Mouse (Mus musculus): Measurements from ENCODE around the gene Zc3h10.
"Not testable (repeated sequence)": the region's sequence is repeated elsewhere in the genome, so short reads cannot be mapped to it uniquely, and the experiment has no call there.

Gene Zc3h10

DNA sequence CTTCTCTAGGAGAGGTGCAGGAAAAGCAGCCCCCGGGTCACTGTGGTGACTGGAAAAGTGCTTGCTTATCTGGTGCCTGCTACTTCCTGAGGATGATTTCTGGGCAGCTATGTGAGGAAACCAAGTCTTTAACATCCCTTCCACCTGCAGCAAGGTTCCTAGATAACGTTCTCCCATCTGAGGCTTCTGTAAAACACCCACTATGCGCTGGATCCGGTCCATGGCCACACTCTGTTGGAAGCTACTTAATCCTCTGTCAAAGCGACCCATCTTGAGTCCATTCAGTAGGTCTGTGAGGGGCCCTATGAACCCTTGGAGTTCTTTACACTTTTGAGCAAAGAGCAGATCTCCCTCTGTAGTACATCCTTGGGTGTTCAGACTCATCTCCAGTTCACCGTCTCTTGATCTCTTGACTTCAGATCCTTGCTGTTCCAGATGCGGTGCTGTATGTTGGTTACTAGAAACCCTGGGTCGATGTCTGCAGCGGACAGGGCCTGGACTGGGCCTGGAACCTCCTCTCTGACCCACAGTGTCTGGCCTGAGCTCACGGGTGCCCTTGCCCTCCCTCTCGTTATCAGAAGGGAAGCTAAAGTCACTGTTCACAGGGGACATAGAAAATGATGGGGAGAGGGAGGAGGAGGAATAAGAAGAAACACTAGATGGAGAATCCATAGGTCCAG is 2.7 kb upstream of the Zc3h10 start:
- not testable (repeated sequence) for DNase-seq

DNA sequence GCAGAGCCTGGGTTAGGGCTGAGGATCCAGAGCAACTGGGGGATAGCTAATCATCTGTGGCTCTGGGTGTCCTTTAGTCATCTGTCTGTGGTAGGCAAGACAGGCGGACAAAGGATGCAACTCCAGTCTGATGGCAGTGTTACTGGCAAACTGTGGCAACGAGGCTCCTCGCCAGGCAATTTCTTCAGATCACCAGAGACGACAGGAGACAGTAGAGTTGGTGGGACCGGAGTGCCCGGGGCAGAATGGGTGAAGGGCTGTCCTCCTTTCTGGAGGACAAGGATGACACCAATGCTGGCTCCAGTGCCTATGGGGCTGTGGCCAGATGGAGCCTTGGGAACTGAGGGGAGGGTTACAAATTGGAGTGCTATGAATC is 2.1 kb upstream of the Zc3h10 start:
- DNase-seq, result peak; percentile 42

DNA sequence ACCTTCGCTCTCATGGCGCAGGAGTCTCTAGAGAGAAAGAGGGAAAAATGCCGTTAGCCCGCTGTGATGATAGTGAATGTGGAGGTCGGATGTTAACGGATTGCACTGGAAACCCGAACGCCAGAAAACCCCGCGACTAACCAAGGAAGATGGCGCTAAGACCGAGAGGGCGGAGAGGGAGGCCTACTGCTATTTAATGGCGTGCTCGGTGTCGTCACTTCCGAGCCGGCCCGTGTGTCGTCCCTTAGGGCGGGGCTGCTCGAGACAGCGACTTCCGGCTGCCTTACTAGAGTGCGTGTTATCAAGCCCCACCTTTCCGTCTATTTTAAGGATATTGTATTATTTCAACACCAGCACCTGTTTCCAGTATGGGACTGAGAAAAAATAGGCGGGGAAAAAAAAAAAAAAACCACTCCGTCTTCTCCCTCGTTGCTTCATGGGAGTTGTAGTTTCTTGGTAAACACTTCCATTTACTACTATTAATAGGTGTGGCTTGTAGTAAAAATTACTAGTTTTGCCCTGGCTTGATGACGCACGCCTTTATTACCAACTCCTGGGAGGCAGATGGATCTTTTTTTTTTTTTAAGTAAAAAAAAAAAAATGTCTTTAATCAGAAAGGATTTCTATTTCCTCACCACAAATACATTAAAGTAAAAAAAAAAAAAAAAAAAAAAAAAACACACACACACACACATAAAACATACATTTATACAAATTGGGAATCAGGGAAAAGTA is 1.5 kb upstream of the Zc3h10 start, which contains the start of gene Rpl41:
TSS of gene Rpl41 (minus strand) at position 359 of the 735 bp plus-strand sequence.
- DNase-seq, result peak; percentile 96

DNA sequence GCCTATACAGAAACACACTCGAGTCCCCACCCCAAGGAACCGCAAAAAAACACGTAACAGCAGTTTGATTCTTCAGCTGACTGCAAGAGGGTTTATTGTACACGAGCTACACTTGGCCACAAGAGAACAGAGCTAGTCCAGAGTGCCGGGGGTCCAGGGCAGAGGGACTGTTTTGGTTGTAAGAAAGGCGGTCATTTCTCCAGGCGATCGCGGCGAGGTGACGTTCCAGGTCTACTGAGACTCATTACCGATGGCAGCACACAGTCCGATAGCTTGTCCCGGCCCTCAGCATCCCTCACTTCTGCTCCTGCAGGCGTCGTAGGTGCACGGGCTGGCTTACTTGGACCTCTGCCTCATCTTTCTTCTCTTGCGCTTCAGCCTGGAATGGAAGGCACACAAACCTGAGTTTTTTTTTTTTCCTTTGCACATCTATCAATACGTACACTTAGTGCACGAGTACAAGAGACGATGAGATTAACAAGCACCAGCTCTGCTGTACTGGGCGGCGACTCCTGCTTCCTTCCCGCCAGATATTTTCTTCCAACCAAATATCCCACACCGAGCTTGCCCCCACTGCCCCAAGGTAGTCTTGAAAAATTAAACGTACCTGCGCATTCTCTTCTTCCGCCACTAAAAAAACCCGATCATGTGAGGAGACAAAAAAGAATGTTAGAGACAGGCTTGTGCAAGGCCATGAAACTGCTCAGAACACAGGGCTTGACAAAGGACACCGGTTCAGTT is 647 bp upstream of the Zc3h10 start:
- DNase-seq, result not testable (repeated sequence)

DNA sequence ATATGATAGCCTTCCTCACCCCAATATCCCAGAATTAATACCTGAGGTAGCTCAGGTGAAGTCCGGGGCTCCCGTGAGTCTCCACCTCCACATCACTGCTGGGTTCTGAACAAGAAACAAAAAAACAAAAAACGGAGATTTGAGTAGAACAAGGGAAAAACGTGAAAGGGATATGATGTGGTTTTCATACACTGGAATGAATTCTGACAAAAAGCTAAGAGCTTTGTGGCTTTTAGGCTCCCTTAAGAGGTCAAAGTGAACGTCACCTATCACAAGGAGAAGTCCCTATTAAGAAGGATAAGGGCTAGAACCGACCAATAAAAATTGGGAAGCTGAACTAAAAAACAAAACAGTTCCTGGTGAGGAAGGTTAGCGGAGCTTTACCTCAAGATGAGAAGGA is 787 bp downstream of the Zc3h10 start:
- DNase-seq, result no peak

DNA sequence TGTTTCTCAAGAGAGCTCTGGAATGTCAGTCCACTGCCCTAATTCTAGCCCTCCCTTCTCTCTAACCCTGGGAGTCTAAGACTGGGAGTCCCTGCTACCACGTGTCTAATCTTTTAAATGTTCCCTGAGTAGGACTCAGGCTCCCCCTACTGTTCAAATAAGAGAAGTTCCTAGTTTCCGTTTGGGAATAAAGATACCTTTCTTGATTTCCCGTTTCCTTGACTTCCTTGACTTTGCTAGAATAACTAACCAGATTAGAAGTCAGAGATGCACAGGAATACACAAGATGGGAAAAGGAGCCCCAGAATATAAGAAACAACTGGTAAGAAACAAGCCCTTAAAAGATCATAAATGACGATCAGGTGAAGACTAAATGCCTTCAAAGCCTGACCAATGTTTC is 1.2 kb downstream of the Zc3h10 start:
- DNase-seq, result peak; percentile 69

DNA sequence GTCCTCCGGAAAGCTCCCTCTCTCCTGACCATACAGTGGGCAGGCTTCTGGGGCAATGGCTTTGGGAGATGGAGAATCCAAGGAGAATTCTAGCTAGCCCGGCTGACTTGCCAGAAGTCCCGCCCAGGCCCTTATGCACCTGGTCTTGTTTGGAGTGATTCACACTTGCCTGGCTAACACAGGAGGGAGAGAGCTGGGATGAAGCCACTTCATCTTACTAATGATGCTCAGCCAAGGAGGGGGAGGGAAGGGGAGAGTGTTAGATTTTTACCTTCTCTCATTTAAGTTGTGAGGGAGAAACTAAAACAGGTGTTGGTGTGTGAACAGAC is 2.0 kb downstream of the Zc3h10 start:
- DNase-seq, result no peak

DNA sequence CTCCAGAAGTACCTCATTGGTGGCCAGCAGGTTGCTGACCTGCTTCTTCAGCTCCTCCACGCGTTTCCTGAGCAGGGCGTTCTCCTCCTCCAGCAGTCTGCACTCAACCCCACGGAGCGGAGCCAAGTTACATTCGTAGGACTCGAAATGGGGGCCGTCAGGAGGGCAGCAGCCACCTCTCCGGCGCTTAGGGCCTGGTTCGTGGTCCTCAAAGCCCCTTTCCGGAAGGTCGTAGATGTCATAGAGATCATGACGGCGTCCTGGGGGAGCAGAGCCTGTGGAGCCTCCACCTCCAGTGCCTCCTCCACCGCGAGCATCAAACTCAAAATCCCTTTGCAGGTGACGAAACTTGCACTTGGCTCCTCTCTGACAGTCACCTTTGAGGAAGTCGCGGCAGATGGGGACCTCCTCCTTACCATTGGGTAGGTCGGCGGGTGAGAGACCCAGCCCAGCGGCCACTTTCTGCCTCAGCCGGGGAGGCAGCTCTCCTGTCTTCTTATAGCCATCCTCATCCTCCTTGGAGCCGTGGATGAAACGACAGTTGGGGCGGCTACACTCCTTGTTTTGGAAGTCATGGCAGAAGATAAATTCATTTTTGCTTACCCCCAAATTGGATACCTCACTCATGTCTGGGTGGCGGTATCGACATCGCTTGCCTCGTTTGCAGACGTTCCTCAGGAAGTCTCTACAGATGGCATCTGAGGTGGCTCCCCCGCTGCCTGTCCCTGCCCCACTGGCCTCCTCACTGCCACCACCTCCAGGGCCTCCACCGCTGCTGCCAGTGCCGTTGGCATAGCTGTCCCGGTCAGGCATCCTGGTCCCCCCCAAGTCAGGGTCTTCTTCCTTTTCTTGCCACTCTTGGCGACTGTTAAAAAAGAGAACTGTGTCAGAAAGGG is 2.7 kb downstream of the Zc3h10 start:
- peak; percentile 22 for DNase-seq

DNA sequence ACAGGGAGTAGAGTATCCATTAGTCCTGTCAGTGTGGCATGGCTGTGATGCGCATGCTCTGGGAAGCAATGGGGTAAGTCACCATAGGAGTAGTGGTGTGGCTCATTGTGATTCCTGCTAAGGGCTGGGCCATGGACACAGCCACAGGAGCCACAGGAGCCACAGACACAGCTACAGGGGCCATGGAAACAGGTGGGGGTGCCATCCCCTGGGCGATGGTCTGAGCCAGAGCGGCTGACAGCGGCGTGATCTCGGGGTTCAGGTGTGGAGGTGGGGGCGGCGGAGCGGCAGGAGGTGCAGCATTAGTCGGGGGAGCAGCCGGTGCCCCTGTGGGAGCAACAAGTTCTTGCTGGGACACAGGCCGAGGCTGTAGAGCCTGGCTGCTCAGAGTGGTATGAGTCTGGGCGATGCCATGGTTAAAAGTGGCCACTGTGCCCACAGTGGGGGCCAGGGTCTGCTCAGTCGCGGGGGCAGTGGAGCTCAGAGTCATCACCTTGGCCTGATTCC is 3.4 kb downstream of the Zc3h10 start:
- DNase-seq, result no peak

DNA sequence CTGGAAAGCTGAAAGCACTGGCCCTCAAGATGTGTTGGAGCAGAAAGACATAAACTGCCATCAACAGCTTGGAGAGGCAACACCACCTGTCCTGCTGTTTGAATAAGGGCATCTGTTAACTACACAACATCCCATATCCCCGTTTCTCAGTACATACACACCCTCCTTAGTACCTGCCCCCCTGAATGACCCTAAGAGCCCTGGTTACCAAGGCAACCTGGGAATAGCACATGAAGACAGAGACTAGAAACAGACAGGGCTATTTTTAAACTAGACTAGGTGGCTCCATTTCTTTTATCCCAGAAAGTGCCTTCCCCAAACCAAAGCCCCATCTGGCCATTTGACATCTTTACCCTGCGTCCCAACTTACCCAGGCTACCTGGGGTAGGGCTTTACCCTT is 4.5 kb downstream of the Zc3h10 start:
- no peak for DNase-seq

DNA sequence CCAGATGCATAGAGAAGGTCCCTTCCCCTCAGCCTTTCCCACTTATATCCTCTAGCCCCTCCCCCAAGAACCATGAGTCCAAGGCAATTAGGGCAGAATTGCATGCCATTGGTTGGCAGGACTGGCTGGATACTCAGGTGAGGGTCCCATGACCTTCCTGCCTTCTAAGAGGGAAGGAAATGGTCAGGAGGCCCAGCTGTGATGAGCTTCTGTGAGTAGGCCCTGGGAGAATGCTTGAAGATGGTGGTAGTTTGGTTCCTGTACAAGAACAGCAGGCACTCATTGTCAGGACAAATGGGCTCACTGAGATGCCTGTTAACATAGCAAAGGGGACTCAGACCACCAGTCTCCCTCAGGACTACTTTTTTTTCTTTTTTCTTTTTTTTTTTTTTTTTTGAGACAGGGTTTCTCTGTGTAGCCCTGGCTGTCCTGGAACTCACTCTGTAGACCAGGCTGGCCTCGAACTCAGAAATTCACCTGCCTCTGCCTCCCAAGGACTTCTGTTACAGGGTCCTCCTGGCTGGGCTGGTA is 9.2 kb downstream of the Zc3h10 start:
- DNase-seq, result no peak

DNA sequence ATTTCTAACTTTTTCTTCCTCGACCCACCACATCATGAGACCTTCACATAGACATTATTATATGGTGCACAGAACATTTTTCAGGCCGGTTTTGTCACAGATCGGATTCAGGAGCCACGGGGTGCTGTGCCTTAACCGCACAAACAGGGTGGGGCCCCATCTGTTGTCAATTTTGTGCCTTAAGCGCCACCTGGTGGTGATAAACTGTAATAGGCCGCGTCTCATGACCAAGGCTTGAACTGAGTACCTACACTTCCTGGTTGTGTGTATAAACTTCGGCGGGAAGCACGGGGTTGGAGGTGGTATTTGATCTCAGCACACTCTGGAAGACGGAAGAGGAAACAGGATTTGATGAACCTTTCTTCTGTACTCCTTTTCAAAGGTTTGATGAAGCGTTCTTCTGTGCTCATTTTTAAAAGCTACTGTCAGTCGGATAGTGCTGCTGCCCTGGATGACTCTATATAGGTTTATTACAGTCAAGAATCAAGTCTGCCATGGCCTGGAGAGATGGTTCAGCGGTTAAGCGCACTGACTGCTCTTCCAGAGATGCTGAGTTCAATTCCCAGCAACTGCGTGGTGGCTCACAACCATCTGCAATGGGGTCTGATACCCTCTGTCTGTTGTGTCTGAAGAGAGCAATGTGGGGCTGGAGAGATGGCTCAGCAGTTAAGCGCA is 11.2 kb downstream of the Zc3h10 start:
- peak; percentile 95 for DNase-seq

DNA sequence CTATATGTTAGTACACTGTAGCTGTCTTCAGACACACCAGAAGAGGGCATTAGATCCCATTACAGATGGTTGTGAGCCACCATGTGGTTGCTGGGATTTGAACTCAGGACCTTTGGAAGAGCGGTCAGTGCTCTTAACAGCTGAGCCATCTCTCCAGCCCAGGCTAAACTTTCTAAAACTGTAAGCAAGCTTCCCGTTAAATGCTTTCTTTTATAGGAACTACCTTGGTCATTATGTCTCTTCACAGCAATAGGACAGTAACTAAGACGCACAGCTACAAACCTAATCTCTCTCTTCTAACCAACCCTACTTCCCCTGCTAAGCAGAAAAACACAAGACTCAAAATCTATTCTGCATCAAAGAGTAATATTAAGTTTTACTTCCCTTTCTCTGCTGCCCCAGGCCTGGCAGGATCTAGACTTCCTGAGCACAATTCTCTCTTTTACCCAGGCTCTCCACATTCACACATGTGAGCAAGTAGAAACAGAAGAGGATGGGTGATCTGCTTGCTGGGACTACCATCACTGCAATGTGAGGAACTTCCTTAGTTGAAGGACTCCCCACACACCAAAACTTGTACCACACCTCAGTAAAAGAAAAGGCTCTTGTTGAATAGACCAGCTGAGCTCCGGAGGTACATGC is 11.8 kb downstream of the Zc3h10 start:
- DNase-seq, result no peak

DNA sequence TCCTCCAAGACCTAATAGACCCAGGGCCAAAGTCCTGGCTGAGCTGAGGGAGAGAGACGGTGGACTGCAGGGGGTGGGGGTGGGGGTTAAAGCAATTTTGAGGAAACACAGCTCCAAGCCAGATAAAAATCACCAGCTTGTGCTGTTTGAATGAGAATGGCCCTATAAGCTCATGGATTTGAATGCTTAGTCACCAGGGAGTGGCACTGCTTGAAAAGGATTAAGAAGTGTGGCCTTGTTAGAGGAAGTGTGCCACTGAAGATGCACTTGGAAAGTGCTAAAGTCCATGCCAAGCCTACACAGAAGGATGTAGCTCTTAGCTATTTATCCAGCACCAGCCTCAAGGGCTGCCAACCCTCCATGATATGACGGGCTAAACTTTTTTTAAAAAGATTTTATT is 12.4 kb downstream of the Zc3h10 start:
- no peak for DNase-seq

DNA sequence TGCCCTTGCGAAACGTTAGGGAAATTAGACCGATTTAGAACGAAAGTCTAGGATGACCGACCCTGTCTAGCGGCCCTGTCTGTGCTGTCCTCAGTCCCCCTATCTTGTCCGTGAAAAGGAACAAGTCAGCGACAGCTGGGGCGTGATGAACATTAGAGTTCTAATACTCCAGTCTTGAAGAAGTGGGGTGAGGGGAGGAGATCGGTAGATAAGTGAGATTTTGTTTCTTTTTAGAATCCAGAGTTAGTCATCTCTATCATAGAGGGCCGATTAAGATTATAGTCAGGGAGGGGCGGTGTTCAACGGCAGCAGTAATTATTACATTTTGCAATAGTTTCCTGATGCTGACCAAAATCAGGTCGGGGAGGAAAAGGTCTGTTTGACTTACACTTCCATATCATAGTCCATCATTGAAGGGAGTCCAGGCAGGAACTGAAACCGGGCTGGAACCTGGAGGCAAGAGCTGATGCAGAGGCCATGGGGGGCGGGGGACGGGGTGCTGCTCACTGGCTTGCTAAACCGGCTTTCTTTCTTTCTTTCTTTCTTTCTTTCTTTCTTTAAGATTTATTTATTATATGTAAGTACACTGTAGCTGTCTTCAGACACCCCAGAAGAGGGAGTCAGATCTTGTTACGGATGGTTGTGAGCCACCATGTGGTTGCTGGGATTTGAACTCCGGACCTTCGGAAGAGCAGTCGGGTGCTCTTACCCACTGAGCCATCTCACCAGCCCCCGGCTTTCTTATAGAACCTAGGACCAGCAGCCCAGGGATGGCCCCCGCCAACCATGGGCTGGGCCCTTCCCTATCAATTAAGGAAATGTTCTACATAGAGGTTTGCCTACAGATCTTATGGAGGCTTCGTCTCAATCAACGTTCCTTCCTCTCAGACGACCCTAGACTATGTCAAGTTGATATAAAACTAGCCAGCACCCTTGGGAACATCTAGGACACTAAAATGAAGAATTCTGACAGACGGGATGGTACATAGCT is 20.9 kb downstream of the Zc3h10 start:
- DNase-seq, result no peak

DNA sequence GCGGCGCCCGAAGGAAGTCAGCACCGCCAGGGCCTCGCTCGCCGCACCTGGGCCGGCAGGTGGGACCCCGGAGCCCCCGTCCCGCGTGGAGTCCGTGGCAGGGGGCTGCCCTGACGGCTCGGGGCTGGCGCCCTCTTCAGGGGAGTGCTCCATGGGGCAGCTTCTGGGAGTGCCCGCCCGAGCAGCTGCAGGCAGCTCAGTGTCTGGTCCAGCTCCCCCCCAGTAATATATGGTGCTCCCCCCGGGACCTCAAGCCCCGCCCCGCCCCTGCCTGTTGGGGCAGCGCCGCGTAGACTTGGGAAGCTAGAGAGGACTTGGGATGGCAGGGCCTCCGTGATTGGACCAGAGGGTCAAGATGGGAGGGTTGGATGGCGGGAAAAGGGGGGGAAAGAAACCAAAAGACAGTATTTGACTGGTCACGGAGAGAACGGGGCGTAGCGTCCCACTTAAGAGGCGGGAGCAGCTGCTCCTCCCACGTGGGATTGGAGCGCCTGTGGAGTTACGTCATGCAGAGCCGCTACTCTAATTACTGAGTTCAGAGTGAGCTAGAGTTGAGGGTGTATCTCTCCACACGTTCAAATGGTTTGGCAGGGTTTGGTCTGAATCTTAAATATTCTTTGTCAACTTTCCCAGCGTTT is 21.8 kb downstream of the Zc3h10 start, which contains the start of gene Esyt1:
TSS of gene Esyt1 (minus strand) at position 201 of the 638 bp plus-strand sequence.
- peak; percentile 98 for DNase-seq

DNA sequence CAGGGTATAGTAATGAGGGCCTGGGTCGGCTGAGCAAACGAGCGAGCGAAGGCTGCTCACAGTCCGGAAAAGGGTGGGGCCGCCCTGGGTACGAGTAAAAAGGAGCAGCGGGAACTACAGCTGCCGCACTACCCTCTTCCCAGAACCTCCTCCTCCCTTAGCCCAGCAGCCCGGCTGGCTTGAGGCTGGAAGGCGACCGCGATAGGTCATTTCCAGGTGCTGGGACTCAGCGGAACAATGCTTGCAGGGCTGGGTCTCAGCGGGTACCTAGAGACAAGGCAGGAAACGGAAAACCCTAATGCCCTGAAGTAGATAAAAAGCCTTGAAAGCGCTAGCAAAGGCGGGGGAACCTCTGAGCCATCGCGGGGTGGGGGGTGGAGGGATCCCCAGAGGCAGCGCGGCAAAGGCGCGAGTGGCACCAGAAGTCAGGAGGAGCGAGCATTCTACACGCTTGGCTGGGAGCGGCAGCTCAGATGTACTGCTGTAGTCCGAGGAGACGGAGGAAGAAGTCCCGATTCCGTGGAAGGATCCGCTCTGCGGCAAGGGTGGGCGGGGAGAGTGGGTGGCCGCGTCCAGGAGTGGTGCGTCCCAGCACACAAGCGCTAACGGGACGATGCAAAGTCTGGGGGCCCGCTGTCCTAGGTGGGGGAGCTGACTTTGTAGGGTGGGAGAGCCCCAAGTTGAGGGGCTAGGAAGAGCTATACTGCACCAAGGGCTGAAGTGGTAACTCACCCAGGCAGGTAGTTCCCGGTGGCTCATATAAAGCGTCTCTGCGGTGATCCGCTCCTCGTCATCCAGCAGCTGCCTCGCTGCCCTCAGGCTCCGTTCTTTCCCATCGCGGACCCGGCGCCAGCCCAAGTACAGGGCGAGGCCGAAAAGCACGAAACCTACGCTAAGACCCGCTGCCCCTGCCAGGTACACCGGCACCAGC is 22.6 kb downstream of the Zc3h10 start:
- peak; percentile 35 for DNase-seq

DNA sequence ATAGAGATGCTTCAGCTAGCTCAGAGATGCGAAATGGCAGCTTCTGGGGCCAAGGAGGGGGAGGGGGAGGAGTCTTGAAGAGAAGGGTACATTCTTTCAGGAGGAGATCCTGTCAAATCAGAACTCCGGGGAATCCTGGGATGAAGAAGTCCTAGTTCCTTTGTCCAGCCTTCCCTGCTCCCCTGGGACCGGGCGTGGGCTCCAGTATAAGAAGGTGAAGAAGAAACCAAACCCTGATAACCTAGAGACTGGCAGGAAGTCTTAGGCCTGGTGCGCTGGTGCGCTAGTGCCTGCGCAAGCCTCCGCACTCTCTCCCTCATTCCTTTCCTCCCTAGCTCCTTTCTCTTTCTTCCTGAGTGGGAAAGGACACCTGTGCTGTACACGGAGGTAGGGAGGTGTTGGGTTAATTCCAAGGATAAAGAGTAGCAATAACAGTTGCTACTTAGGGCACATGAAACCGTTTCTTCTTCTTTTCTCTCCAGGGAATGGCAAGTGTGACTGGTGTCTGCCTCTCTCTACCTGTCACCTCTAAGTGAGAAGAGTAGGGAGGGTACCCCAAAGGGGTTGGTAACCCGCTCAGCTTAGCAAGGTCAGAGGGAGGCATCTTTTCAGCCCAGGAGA is 23.4 kb downstream of the Zc3h10 start:
- DNase-seq, result no peak

Data from kidney, adult 9 months (tissue).